Mouse (Mus musculus): ENCODE results near the gene Gm20431. TPM values are rescaled to one million over a fixed set of nuclear protein-coding genes. Genes with fewer than 3 reads are reported as not detected.

Gm20431 gene
- polyA plus RNA-seq, 1 experiment from 2014 or later: 4.9 TPM

- H3K9ac ChIP-seq (ENCODE audit: low read depth, low read length): no peak overlapping the region
- no peak overlapping the region for H3K4me3 ChIP-seq (ENCODE audit: low read depth, low read length)
- H3K27ac ChIP-seq (ENCODE audit: low read depth, low read length): no peak overlapping the region
- ATAC-seq (replicated peaks; ENCODE audit: low FRiP score) (no peak), DNase-seq (ENCODE audit: low spot score) (no peak)
- no peaks in the 10 kb centered on the region for H3K27me3 ChIP-seq (replicated peaks; ENCODE audit: control insufficient read depth, insufficient read depth, low read length)
- WGBS: 72% methylated on average over 5 of the region's 5 CpGs
- no peaks in the 10 kb centered on the region for H3K9me3 ChIP-seq (ENCODE audit: control insufficient read depth, low read length)
- no peak overlapping the region for H3K4me2 ChIP-seq
- peaks cover 4% of the 10 kb centered on the region; the same call in 1 of the 2 replicates for H3K4me1 ChIP-seq (replicated peaks; ENCODE audit: control insufficient read depth, insufficient read depth, low read length)
- no peaks in the 10 kb centered on the region for H3K36me3 ChIP-seq (ENCODE audit: control insufficient read depth, insufficient read depth, low read length)
Observed at GRCm38 (mm10) chr2:167700018-167700417, 38.7 kb upstream of the Gm20431 start.

GRCm38 (mm10) chr2:167697902-167698301 lies 36.6 kb upstream of the Gm20431 start:
- DNase-seq (ENCODE audit: low spot score) (no peak), ATAC-seq (replicated peaks; ENCODE audit: low FRiP score) (peak; percentile 69)
- no peak overlapping the region; the same call in 1 of the 2 replicates for H3K4me3 ChIP-seq (ENCODE audit: low read depth, low read length)
- no peak overlapping the region; the same call in 1 of the 2 replicates for H3K27ac ChIP-seq (ENCODE audit: low read depth, low read length)
- H3K4me1 ChIP-seq (replicated peaks; ENCODE audit: control insufficient read depth, insufficient read depth, low read length): peaks cover 4% of the 10 kb centered on the region; the same call in 1 of the 2 replicates
- H3K4me2 ChIP-seq: peak overlapping the region; percentile 35
- H3K9ac ChIP-seq (ENCODE audit: low read depth, low read length): peak overlapping the region; percentile 25
- H3K27me3 ChIP-seq (replicated peaks; ENCODE audit: control insufficient read depth, insufficient read depth, low read length): no peaks in the 10 kb centered on the region
- H3K36me3 ChIP-seq (ENCODE audit: control insufficient read depth, insufficient read depth, low read length): no peaks in the 10 kb centered on the region
- 25% methylated on average over 5 of the region's 5 CpGs for WGBS
- no peaks in the 10 kb centered on the region for H3K9me3 ChIP-seq (ENCODE audit: control insufficient read depth, low read length)

- no peak overlapping the region for H3K4me3 ChIP-seq (ENCODE audit: low read depth, low read length)
- H3K27ac ChIP-seq (ENCODE audit: low read depth, low read length): no peak overlapping the region
- ATAC-seq (replicated peaks; ENCODE audit: low FRiP score): no peak
- no peaks in the 10 kb centered on the region for H3K9me3 ChIP-seq (ENCODE audit: control insufficient read depth, low read length)
- H3K9ac ChIP-seq (ENCODE audit: low read depth, low read length): no peak overlapping the region
- peaks cover 9% of the 10 kb centered on the region; the same call in 1 of the 2 replicates for H3K4me1 ChIP-seq (replicated peaks; ENCODE audit: control insufficient read depth, insufficient read depth, low read length)
- H3K4me2 ChIP-seq: no peak overlapping the region
- no peaks in the 10 kb centered on the region for H3K27me3 ChIP-seq (replicated peaks; ENCODE audit: control insufficient read depth, insufficient read depth, low read length)
- H3K36me3 ChIP-seq (ENCODE audit: control insufficient read depth, insufficient read depth, low read length): no peaks in the 10 kb centered on the region
- WGBS: 81% methylated on average over 7 of the region's 7 CpGs
- DNase-seq (ENCODE audit: low spot score): no peak
Observed at GRCm38 (mm10) chr2:167696143-167696542, 34.8 kb upstream of the Gm20431 start.

GRCm38 (mm10) chr2:167695491-167695890 lies 34.2 kb upstream of the Gm20431 start:
- H3K9me3 ChIP-seq (ENCODE audit: control insufficient read depth, low read length): no peaks in the 10 kb centered on the region
- no peaks in the 10 kb centered on the region for H3K36me3 ChIP-seq (ENCODE audit: control insufficient read depth, insufficient read depth, low read length)
- no peak for ATAC-seq (replicated peaks; ENCODE audit: low FRiP score)
- peaks cover 15% of the 10 kb centered on the region for H3K4me1 ChIP-seq (replicated peaks; ENCODE audit: control insufficient read depth, insufficient read depth, low read length)
- H3K27me3 ChIP-seq (replicated peaks; ENCODE audit: control insufficient read depth, insufficient read depth, low read length): no peaks in the 10 kb centered on the region
- DNase-seq (ENCODE audit: low spot score): no peak
- no peak overlapping the region for H3K4me2 ChIP-seq
- no peak overlapping the region for H3K27ac ChIP-seq (ENCODE audit: low read depth, low read length)
- WGBS: 88% methylated on average over 14 of the region's 14 CpGs
- no peak overlapping the region for H3K9ac ChIP-seq (ENCODE audit: low read depth, low read length)
- no peak overlapping the region for H3K4me3 ChIP-seq (ENCODE audit: low read depth, low read length)

DNA sequence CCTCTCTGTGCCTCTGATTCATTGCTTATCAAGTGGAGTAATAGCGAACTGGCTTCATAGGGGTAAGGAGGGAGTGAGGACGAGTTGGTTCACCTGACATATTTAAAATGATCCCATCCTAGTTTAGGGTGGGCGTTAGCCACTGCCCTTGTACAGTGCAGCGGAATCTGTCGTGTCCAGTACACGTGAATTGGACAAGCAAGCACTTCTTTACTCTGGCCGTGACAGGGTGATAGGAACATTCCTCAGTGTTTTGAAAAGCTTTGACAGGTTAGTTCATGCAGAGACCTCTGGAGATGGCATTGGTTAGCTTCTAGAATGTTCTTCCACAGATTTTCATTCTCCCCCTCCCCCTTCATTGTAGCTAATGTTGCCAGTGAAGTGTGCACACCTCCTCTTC lies 33.7 kb upstream of the Gm20431 start:
- H3K4me1 ChIP-seq (replicated peaks; ENCODE audit: control insufficient read depth, insufficient read depth, low read length): peaks cover 17% of the 10 kb centered on the region
- H3K9me3 ChIP-seq (ENCODE audit: control insufficient read depth, low read length): no peaks in the 10 kb centered on the region
- no peak overlapping the region for H3K9ac ChIP-seq (ENCODE audit: low read depth, low read length)
- no peak overlapping the region for H3K4me3 ChIP-seq (ENCODE audit: low read depth, low read length)
- no peak overlapping the region for H3K4me2 ChIP-seq
- WGBS: 90% methylated on average over 7 of the region's 7 CpGs
- DNase-seq (ENCODE audit: low spot score): no peak
- H3K27ac ChIP-seq (ENCODE audit: low read depth, low read length): no peak overlapping the region
- H3K36me3 ChIP-seq (ENCODE audit: control insufficient read depth, insufficient read depth, low read length): no peaks in the 10 kb centered on the region
- H3K27me3 ChIP-seq (replicated peaks; ENCODE audit: control insufficient read depth, insufficient read depth, low read length): peaks cover under 1% of the 10 kb centered on the region; the same call in 1 of the 2 replicates
- no peak for ATAC-seq (replicated peaks; ENCODE audit: low FRiP score)

- no peaks in the 10 kb centered on the region for H3K9me3 ChIP-seq (ENCODE audit: control insufficient read depth, low read length)
- no peak overlapping the region for H3K9ac ChIP-seq (ENCODE audit: low read depth, low read length)
- H3K4me1 ChIP-seq (replicated peaks; ENCODE audit: control insufficient read depth, insufficient read depth, low read length): peaks cover 19% of the 10 kb centered on the region
- H3K27me3 ChIP-seq (replicated peaks; ENCODE audit: control insufficient read depth, insufficient read depth, low read length): peaks cover 6% of the 10 kb centered on the region
- H3K4me2 ChIP-seq: no peak overlapping the region
- H3K27ac ChIP-seq (ENCODE audit: low read depth, low read length): no peak overlapping the region
- H3K4me3 ChIP-seq (ENCODE audit: low read depth, low read length): no peak overlapping the region
- H3K36me3 ChIP-seq (ENCODE audit: control insufficient read depth, insufficient read depth, low read length): no peaks in the 10 kb centered on the region
- DNase-seq (ENCODE audit: low spot score): no peak
- WGBS: 80% methylated on average over 1 of the region's 1 CpGs
- ATAC-seq (replicated peaks; ENCODE audit: low FRiP score): no peak
Observed at GRCm38 (mm10) chr2:167694244-167694643, 32.9 kb upstream of the Gm20431 start.

DNA sequence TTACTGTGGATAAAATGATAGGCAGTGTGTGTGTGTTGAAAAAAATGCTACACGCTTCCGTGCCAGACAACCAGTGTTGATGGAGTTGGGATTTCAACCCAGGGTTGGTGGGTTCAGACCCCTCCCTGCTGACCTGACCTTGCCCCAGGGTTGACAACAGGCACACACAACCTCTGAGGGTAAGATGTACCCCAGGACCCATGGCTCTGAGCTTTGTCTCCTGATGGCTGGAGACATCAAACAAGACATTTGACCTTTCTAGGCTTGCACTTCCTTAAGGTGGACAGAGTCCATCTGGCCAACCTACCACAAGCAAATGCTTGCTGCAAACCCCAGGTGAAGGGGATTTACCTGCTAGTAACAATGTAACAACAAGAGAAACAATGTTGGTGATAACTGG lies 32.2 kb upstream of the Gm20431 start:
- 87% methylated on average over 2 of the region's 2 CpGs for WGBS
- no peaks in the 10 kb centered on the region for H3K36me3 ChIP-seq (ENCODE audit: control insufficient read depth, insufficient read depth, low read length)

DNA sequence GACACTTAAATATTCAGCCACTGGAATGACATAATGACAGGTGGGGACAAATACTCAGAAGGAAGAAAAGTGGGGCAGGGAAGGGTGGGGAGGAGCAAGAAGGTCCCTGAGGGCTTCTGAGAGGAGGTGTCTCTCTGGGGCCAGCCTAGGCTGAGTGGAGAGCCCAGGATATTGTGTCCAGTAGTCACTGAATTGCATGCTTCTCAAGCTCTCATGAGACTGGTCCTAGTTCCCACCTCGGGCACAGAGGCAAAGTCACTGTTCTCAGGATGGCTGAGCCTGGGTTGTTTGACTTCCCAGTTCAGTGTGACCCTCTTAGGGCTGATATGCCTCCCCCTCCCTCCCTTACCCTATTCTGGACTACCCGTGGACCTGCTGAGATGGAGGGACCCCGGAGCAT lies 31.5 kb upstream of the Gm20431 start:
- Histone ChIP-seq H3K27ac (ENCODE audit: low read depth, low read length) (no peak overlapping the region), H3K36me3 (ENCODE audit: control insufficient read depth, insufficient read depth, low read length) (no peaks in the 10 kb centered on the region), H3K27me3 (replicated peaks; ENCODE audit: control insufficient read depth, insufficient read depth, low read length) (peaks cover 6% of the 10 kb centered on the region), H3K9me3 (ENCODE audit: control insufficient read depth, low read length) (no peaks in the 10 kb centered on the region), H3K4me2 (no peak overlapping the region), H3K4me3 (ENCODE audit: low read depth, low read length) (no peak overlapping the region), H3K4me1 (replicated peaks; ENCODE audit: control insufficient read depth, insufficient read depth, low read length) (peaks cover 25% of the 10 kb centered on the region), H3K9ac (ENCODE audit: low read depth, low read length) (no peak overlapping the region)
- 62% methylated on average over 3 of the region's 3 CpGs for WGBS
- ATAC-seq (replicated peaks; ENCODE audit: low FRiP score): no peak
- DNase-seq (ENCODE audit: low spot score): no peak

More for the DNA sequence above, 32.2 kb upstream of the Gm20431 start:
- Histone ChIP-seq H3K4me2 (no peak overlapping the region), H3K4me1 (replicated peaks; ENCODE audit: control insufficient read depth, insufficient read depth, low read length) (peaks cover 20% of the 10 kb centered on the region), H3K9me3 (ENCODE audit: control insufficient read depth, low read length) (no peaks in the 10 kb centered on the region), H3K27me3 (replicated peaks; ENCODE audit: control insufficient read depth, insufficient read depth, low read length) (peaks cover 6% of the 10 kb centered on the region), H3K27ac (ENCODE audit: low read depth, low read length) (no peak overlapping the region), H3K9ac (ENCODE audit: low read depth, low read length) (no peak overlapping the region), H3K4me3 (ENCODE audit: low read depth, low read length) (no peak overlapping the region)
- no peak for ATAC-seq (replicated peaks; ENCODE audit: low FRiP score)
- DNase-seq (ENCODE audit: low spot score): no peak

DNA sequence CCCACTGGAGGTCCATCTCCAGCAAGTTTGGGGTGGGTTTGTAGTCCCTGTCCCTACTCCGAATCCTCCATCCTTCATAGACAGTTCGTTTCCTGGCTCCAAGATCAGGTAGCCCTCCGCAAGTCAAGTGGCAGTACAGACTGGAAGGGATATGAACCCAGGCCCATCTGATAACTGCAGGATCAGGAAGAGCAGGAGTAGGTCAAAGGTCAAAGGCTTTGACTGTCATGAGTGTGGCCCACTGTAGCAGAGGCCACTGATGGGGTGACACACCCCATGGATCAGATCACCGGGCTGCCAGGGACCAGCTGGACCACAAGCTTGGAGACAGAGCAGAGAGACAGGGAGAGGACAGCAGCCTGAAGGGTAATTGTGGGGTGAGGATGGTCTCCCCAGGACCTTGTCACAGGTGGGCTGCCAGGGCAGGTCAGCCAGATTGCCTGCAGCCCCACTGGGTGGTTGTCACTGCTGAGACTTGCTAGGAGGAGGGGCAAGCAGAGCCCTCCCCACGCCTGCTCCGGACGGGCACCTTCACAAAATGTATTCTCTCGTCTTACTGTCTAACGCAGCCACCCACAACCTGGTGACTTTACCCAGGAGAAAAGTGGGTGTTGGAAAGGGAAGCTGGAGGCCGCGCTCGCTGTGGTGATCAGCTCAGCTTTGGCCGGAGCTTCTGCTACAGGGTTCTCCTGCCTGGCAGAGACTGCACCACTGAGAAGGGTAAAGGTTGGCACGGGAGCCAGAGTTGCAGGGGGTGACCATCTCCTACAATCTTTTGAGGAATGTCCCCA lies 30.8 kb upstream of the Gm20431 start:
- Histone ChIP-seq H3K9ac (ENCODE audit: low read depth, low read length) (no peak overlapping the region), H3K27me3 (replicated peaks; ENCODE audit: control insufficient read depth, insufficient read depth, low read length) (peaks cover 6% of the 10 kb centered on the region), H3K4me3 (ENCODE audit: low read depth, low read length) (0 out of 2 replicates have a peak overlapping the region, but pooled peaks have one; percentile 82), H3K9me3 (ENCODE audit: control insufficient read depth, low read length) (no peaks in the 10 kb centered on the region), H3K36me3 (ENCODE audit: control insufficient read depth, insufficient read depth, low read length) (no peaks in the 10 kb centered on the region), H3K4me1 (replicated peaks; ENCODE audit: control insufficient read depth, insufficient read depth, low read length) (peaks cover 30% of the 10 kb centered on the region), H3K27ac (ENCODE audit: low read depth, low read length) (no peak overlapping the region), H3K4me2 (peak overlapping the region; percentile 96)
- no peak for DNase-seq (ENCODE audit: low spot score)
- no peak for ATAC-seq (replicated peaks; ENCODE audit: low FRiP score)
- WGBS: 82% methylated on average over 14 of the region's 14 CpGs

Measured in liver, embryonic 11.5 days (tissue).